Mouse (Mus musculus) lung, embryonic 14.5 days (tissue): ENCODE measurements at regions not wholly inside any gene's neighbourhood (a gene's known extent, or its start where the extent isn't known, plus 50 kb on each side); places are given as distances from the start of the nearest gene placed in this dataset.

Experiments used
- ATAC-seq: fragments of 200-750 bp; cut with Nextera tagmentation; 2 replicates; pipeline ENCODE4 v1.8.0; 2017; ENCODE audit warnings: mild to moderate bottlenecking, moderate TSS enrichment, moderate library complexity; ENCODE audit not compliant: insufficient read depth
- DNase-seq: peaks from one replicate; pipeline ENCODE4 v3.0.0-alpha.2; 2015
- H3K27ac ChIP-seq: fragments of 300-500 bp; sonication (generic); 2 replicates; pipeline ENCODE4 v1.5.1; 2014; ENCODE audit warnings: low read depth, mild to moderate bottlenecking, moderate library complexity
- H3K27me3 ChIP-seq: fragments of 300-500 bp; sonication (generic); 2 replicates; pipeline ENCODE4 v1.6.1; 2014; ENCODE audit warnings: low read length, control low read depth; ENCODE audit not compliant: insufficient read depth
- H3K36me3 ChIP-seq: fragments of 300-500 bp; sonication (generic); 2 replicates; pipeline ENCODE4 v1.6.1; 2014; ENCODE audit warnings: control low read depth; ENCODE audit not compliant: insufficient read depth
- H3K4me1 ChIP-seq: fragments of 300-500 bp; sonication (generic); 2 replicates; pipeline ENCODE4 v1.6.1; 2014; ENCODE audit warnings: antibody characterized with exemption, control low read depth; ENCODE audit not compliant: insufficient read depth
- H3K4me2 ChIP-seq: fragments of 300-500 bp; sonication (generic); 2 replicates; pipeline ENCODE4 v1.6.1; 2014; ENCODE audit warnings: mild to moderate bottlenecking
- H3K4me3 ChIP-seq: fragments of 300-500 bp; sonication (generic); 2 replicates; pipeline ENCODE4 v1.5.1; 2014; ENCODE audit warnings: low read depth, low read length
- H3K9ac ChIP-seq: fragments of 300-500 bp; sonication (generic); 2 replicates; pipeline ENCODE4 v1.6.1; 2014
- H3K9me3 ChIP-seq: fragments of 300-500 bp; sonication (generic); 2 replicates; pipeline ENCODE4 v1.6.1; 2016; ENCODE audit warnings: low read depth, low read length, control low read depth
- CTCF ChIP-seq: IDR thresholded peaks from 2 replicates; pipeline ENCODE4 v1.5.1; 2016; ENCODE audit warnings: antibody characterized with exemption, low read depth
- WGBS: fragments of 180-500 bp; shearing (Covaris S2); extraction: QIAGEN DNeasy Blood & Tissue Kit; methylation state at CpG from one replicate; pipeline ENCODE4 v1.1.7; 2014; 5-methylcytosine and 5-hydroxymethylcytosine counted together

GRCm38 (mm10) chr3:65891594-65891993 lies 66.5 kb downstream of the Ccnl1 start:
- H3K4me1 ChIP-seq, result no peaks in the 10 kb centered on the region
- H3K36me3 ChIP-seq, result no peaks in the 10 kb centered on the region
- TF ChIP-seq CTCF, result no peak
- no peaks in the 10 kb centered on the region for H3K27me3 ChIP-seq
- H3K9me3 ChIP-seq, result no peaks in the 10 kb centered on the region
- H3K4me3 ChIP-seq, result no peak overlapping the region
- WGBS, result 66% methylated on average over 1 of the region's 1 CpGs
- ATAC-seq (no peak), DNase-seq (no peak)
- no peak overlapping the region for H3K9ac ChIP-seq
- no peak overlapping the region for H3K27ac ChIP-seq
- H3K4me2 ChIP-seq, result no peak overlapping the region

DNA sequence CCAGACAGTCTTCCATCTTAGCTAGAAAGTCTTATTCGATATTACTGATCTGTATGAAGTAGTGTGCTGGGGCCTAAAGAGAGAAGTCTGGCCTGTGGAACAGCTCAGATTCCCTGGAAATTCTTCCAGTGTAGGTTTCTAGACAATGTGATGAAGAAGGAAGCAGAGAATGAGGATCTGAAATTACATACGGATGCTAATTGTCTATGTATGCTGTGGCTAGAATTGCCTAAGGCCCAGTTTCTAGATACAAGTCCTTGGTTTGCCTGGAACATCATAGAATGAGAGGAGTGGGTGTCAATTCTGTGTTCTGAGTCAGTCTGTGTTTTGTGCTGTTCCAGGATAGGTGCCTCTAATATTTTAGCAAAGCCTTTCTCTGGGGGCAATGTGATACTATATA lies 66.9 kb downstream of the Ccnl1 start:
- no peaks in the 10 kb centered on the region for H3K36me3 ChIP-seq

GRCm38 (mm10) chr3:65888921-65889320 lies 69.1 kb downstream of the Ccnl1 start:
- Histone ChIP-seq H3K9me3 (no peaks in the 10 kb centered on the region), H3K4me1 (no peaks in the 10 kb centered on the region), H3K4me3 (no peak overlapping the region), H3K36me3 (no peaks in the 10 kb centered on the region), H3K4me2 (no peak overlapping the region), H3K27me3 (no peaks in the 10 kb centered on the region), H3K9ac (no peak overlapping the region), H3K27ac (no peak overlapping the region)
- ATAC-seq, result 0 out of 2 replicates have a peak, but pooled peaks have one; percentile 54
- WGBS, result 19% methylated on average over 3 of the region's 3 CpGs
- TF ChIP-seq CTCF, result no peak
- DNase-seq, result peak; percentile 28

More for the DNA sequence above, 66.9 kb downstream of the Ccnl1 start:
- H3K27ac ChIP-seq, result no peak overlapping the region
- no peaks in the 10 kb centered on the region for H3K4me1 ChIP-seq
- DNase-seq (no peak), ATAC-seq (no peak)
- TF ChIP-seq CTCF, result no peak
- H3K9ac ChIP-seq, result no peak overlapping the region
- no peak overlapping the region for H3K4me2 ChIP-seq
- H3K27me3 ChIP-seq, result no peaks in the 10 kb centered on the region
- H3K4me3 ChIP-seq, result no peak overlapping the region
- no peaks in the 10 kb centered on the region for H3K9me3 ChIP-seq
- WGBS, result 87% methylated on average over 2 of the region's 2 CpGs

- no peak for TF ChIP-seq CTCF
- ATAC-seq, result no peak
- no peak overlapping the region for H3K27ac ChIP-seq
These were observed 73.5 kb downstream of the Ccnl1 start for GRCm38 (mm10) chr3:65884571-65885011.

GRCm38 (mm10) chr3:65882123-65882522 lies 75.9 kb downstream of the Ccnl1 start:
- no peak for DNase-seq
- no peaks in the 10 kb centered on the region for H3K9me3 ChIP-seq
- no peaks in the 10 kb centered on the region for H3K4me1 ChIP-seq
- H3K4me2 ChIP-seq, result no peak overlapping the region
- TF ChIP-seq CTCF, result no peak
- H3K27me3 ChIP-seq, result no peaks in the 10 kb centered on the region
- no peaks in the 10 kb centered on the region for H3K36me3 ChIP-seq
- no peak for ATAC-seq
- 86% methylated on average over 2 of the region's 2 CpGs for WGBS
- no peak overlapping the region for H3K9ac ChIP-seq
- H3K27ac ChIP-seq, result no peak overlapping the region
- no peak overlapping the region for H3K4me3 ChIP-seq

More at GRCm38 (mm10) chr3:65884571-65885011, 73.5 kb downstream of the Ccnl1 start:
- H3K4me1 ChIP-seq, result no peaks in the 10 kb centered on the region
- H3K9ac ChIP-seq, result no peak overlapping the region
- H3K4me2 ChIP-seq, result no peak overlapping the region
- H3K27me3 ChIP-seq, result no peaks in the 10 kb centered on the region
- H3K4me3 ChIP-seq, result no peak overlapping the region
- H3K9me3 ChIP-seq, result no peaks in the 10 kb centered on the region
- no peaks in the 10 kb centered on the region for H3K36me3 ChIP-seq
- WGBS, result 63% methylated on average over 10 of the region's 10 CpGs
- DNase-seq, result no peak
